Mouse (Mus musculus) hindbrain, postnatal 0 days (tissue): ENCODE data around the gene Olfr91. TPM values are rescaled to one million over a fixed set of nuclear protein-coding genes. Genes with fewer than 3 reads are reported as not detected.

Experiments
- ATAC-seq: fragments of 200-750 bp; cut with Nextera tagmentation; 2 replicates; pipeline ENCODE4 v1.8.0; 2017; ENCODE audit warnings: mild to moderate bottlenecking, moderate TSS enrichment, moderate library complexity
- DNase-seq: peaks from one replicate; pipeline ENCODE4 v3.0.0-alpha.2; 2015; ENCODE audit warnings: low spot score
- H3K27ac ChIP-seq: fragments of 300-500 bp; sonication (generic); 2 replicates; pipeline ENCODE4 v1.5.1; 2014; ENCODE audit warnings: mild to moderate bottlenecking
- H3K27me3 ChIP-seq: fragments of 300-500 bp; sonication (generic); 2 replicates; pipeline ENCODE4 v1.6.1; 2014; ENCODE audit warnings: low read length, mixed read lengths; ENCODE audit not compliant: insufficient read depth
- H3K36me3 ChIP-seq: fragments of 300-500 bp; sonication (generic); 2 replicates; pipeline ENCODE4 v1.6.1; 2014; ENCODE audit warnings: low read length, mixed read lengths; ENCODE audit not compliant: insufficient read depth
- H3K4me1 ChIP-seq: fragments of 300-500 bp; sonication (generic); 2 replicates; pipeline ENCODE4 v1.6.1; 2014; ENCODE audit warnings: antibody characterized with exemption, low read length, mixed read lengths; ENCODE audit not compliant: insufficient read depth
- H3K4me2 ChIP-seq: fragments of 300-500 bp; sonication (generic); 2 replicates; pipeline ENCODE4 v1.6.1; 2014; ENCODE audit warnings: low read depth, mild to moderate bottlenecking, low read length, moderate library complexity, mixed read lengths
- H3K4me3 ChIP-seq: fragments of 300-500 bp; sonication (generic); 2 replicates; pipeline ENCODE4 v1.5.1; 2014; ENCODE audit warnings: low read length
- H3K9ac ChIP-seq: fragments of 300-500 bp; sonication (generic); replicated peaks from 2 replicates; pipeline ENCODE4 v1.6.1; 2014; ENCODE audit warnings: mild to moderate bottlenecking, low read length, moderate library complexity, mixed read lengths
- H3K9me3 ChIP-seq: fragments of 300-500 bp; sonication (generic); 2 replicates; pipeline ENCODE4 v1.6.1; 2016; ENCODE audit warnings: low read length, mixed read lengths
- CTCF ChIP-seq: IDR thresholded peaks from 2 replicates; pipeline ENCODE4 v1.5.1; 2016; ENCODE audit warnings: antibody characterized with exemption, control low read depth, low read depth
- WGBS: fragments of 180-500 bp; shearing (Covaris S2); extraction: QIAGEN DNeasy Blood & Tissue Kit; methylation state at CpG from one replicate; pipeline ENCODE4 v1.1.7; 2014; 5-methylcytosine and 5-hydroxymethylcytosine counted together
- polyA plus RNA-seq: library from polyadenylated mRNA; unstranded; fragments of >200 nt; fragmentation: Nextera tagmentation; extraction: Ambion mirVana; gene quantifications from 2 replicates; pipeline ENCODE4 v1.2.1, GENCODE M21; 2015
- total RNA-seq: library from RNA; depleted of rRNA; stranded (reverse); fragments of >200 nt; gene quantifications from 2 replicates; pipeline ENCODE4 v1.2.3, GENCODE M21; 2014

Gene Olfr91
- total and polyA plus RNA-seq, 2 experiments from 2014 or later: not detected

DNA sequence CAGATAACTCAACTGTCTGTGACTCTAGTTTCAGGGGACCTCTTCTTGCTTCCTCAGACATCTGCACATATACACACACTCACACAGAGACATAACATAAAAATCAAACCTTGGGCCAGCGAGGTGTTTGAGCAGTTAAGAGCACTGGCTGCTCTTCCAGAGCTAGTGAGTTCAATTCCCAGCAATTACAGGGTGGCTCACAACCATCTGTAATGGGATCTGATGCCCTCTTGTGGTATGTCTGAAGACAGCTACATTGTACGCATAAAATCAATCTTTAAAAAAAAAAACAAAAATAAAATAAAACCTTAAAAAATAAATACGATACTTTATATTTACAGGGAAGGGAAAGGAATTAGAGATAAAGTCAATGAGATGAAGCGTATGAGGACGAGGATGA is 13.4 kb downstream of the Olfr91 start:
- DNase-seq (no peak), ATAC-seq (no peak)
- Histone ChIP-seq H3K4me1 (no peaks in the 10 kb centered on the region; the same call in 1 of the 2 replicates), H3K27ac (no peak overlapping the region), H3K4me3 (no peak overlapping the region), H3K9ac (no peak overlapping the region), H3K9me3 (no peaks in the 10 kb centered on the region), H3K27me3 (no peaks in the 10 kb centered on the region), H3K4me2 (no peak overlapping the region), H3K36me3 (no peaks in the 10 kb centered on the region)
- peak; percentile 59 for TF ChIP-seq CTCF
- 63% methylated on average over 5 of the region's 5 CpGs for WGBS

DNA sequence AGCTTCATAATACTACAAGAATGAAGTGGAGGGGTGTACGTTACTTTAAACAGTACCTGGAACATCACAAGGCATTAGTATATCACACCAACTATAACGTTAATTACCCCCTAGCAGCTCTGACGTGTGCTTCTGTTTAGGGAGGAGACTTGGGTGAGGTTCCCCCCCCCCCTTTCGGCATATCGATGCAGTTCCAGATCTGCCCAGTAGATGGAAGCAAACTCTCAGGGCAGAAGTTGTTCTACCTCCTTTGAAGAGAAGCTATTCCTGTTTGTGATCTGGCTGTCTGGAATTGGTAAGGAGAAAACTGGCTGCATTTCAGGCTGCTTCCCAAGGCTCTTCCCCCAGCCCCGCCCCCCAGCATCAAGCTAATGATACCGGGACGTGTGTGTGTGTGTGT is 14.8 kb downstream of the Olfr91 start:
- peak; percentile 92 for TF ChIP-seq CTCF
- no peaks in the 10 kb centered on the region for H3K27me3 ChIP-seq
- H3K27ac ChIP-seq: no peak overlapping the region
- ATAC-seq (peak; percentile 73), DNase-seq (peak; percentile 87)
- H3K9ac ChIP-seq: no peak overlapping the region
- 5% methylated on average over 8 of the region's 8 CpGs for WGBS
- no peaks in the 10 kb centered on the region; the same call in none of the 2 replicates for H3K4me1 ChIP-seq
- H3K4me3 ChIP-seq: no peak overlapping the region
- H3K9me3 ChIP-seq: no peaks in the 10 kb centered on the region
- no peaks in the 10 kb centered on the region for H3K36me3 ChIP-seq
- no peak overlapping the region for H3K4me2 ChIP-seq

DNA sequence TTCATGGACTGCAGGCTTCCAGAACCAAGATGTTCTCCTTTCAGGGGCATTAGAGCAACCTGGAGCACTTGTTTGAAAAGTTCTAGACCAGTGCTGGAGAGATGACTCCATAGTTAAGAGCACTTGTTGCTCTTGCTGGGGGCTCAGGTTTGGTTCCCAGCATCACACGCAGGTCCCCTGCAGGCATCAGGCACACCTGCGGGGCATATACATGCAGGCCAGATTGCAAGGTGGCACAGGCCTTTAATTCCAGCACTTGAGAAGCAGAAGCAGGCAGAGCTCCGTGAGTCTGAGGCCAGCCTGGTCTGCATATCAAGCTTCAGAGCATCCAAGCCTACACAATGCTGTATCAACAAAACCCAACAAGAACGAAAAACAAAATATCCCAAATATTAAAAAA is 16.4 kb downstream of the Olfr91 start:
- Histone ChIP-seq H3K9ac (no peak overlapping the region), H3K9me3 (no peaks in the 10 kb centered on the region), H3K4me3 (no peak overlapping the region), H3K36me3 (peaks cover under 1% of the 10 kb centered on the region; the same call in 1 of the 2 replicates), H3K27me3 (no peaks in the 10 kb centered on the region), H3K4me2 (no peak overlapping the region), H3K27ac (no peak overlapping the region), H3K4me1 (no peaks in the 10 kb centered on the region; the same call in none of the 2 replicates)
- ATAC-seq (peak; percentile 3; the same call in 1 of the 2 replicates), DNase-seq (no peak)
- WGBS: 86% methylated on average over 4 of the region's 4 CpGs
- TF ChIP-seq CTCF: no peak

DNA sequence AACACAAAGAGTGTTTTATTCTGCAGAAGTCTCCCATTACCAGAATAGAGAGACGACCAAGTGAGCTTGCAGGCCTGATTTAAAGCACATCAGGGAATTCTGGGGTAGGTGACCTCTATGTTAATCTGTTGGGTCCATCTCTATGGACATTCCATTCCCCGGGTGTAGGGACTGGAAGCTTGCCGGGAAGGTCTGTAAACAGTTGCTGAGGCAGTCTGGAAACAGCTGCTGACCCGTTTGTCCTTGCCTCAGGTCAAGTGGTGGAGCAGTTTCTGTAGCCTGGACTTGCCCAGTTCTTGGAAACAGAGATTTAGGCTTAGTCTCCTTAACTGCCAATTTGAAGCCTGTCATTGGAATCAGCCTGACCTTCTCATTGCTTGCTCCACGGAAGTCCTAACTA is 18.0 kb downstream of the Olfr91 start:
- no peaks in the 10 kb centered on the region for H3K9me3 ChIP-seq
- DNase-seq: no peak
- H3K9ac ChIP-seq: no peak overlapping the region
- peaks cover 7% of the 10 kb centered on the region for H3K36me3 ChIP-seq
- WGBS: 27% methylated on average over 5 of the region's 5 CpGs
- no peak for TF ChIP-seq CTCF
- H3K4me1 ChIP-seq: no peaks in the 10 kb centered on the region; the same call in none of the 2 replicates
- H3K27me3 ChIP-seq: no peaks in the 10 kb centered on the region
- no peak overlapping the region for H3K27ac ChIP-seq
- no peak for ATAC-seq
- no peak overlapping the region for H3K4me3 ChIP-seq
- no peak overlapping the region for H3K4me2 ChIP-seq

DNA sequence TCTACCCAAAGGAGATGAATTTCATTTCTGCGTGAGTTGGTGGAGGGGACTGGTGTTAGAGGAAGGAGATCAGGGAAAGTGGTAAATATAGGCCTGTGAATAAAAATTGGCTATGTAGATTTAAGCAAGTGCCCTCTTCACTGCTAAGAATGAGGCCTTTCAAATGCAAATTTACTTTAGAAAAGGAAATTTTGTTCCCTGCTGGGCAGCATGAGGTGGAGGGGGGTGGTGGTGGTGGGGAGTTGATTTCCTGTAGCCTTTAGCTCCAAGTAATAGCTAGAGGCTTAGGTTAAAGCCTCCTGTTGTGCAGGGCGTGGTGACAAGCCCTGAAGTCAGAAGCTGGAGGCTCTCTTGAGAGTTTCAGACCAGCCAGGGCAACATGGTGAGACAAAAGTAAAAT is 19.1 kb downstream of the Olfr91 start:
- no peak overlapping the region; the same call in 1 of the 2 replicates for H3K27ac ChIP-seq
- H3K4me3 ChIP-seq: no peak overlapping the region
- no peak for DNase-seq
- H3K27me3 ChIP-seq: no peaks in the 10 kb centered on the region
- peaks cover 18% of the 10 kb centered on the region for H3K36me3 ChIP-seq
- no peak for TF ChIP-seq CTCF
- no peaks in the 10 kb centered on the region for H3K9me3 ChIP-seq
- no peak overlapping the region for H3K4me2 ChIP-seq
- 8% methylated on average over 2 of the region's 2 CpGs for WGBS
- no peak overlapping the region for H3K9ac ChIP-seq
- H3K4me1 ChIP-seq: no peaks in the 10 kb centered on the region; the same call in none of the 2 replicates
- ATAC-seq: peak; percentile 30; the same call in 1 of the 2 replicates

DNA sequence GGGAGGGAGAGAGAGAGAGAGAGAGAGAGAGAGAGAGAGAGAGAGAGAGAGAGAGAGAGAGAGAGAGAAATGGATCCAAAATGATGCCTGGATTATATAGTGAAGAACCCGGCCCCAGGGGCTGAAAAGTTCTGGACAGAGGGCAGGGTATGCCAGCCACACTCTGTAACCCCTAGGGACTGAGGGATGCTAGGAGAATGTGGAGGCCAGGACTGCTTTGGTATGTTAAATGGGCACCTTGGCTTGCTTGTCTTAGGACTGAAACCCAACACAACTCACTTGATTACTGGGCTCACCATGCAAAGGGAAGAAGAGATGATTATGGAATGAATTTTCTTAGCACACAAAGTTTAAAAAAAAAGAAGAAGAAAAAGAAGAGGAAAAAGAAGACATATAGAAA is 19.9 kb downstream of the Olfr91 start:
- no peak overlapping the region for H3K4me2 ChIP-seq
- no peaks in the 10 kb centered on the region for H3K27me3 ChIP-seq
- 24% methylated on average over 1 of the region's 1 CpGs for WGBS
- H3K9me3 ChIP-seq: no peaks in the 10 kb centered on the region
- H3K4me3 ChIP-seq: no peak overlapping the region
- H3K9ac ChIP-seq: no peak overlapping the region
- TF ChIP-seq CTCF: no peak
- no peak for DNase-seq
- ATAC-seq: no peak
- no peaks in the 10 kb centered on the region; the same call in none of the 2 replicates for H3K4me1 ChIP-seq
- H3K27ac ChIP-seq: no peak overlapping the region
- H3K36me3 ChIP-seq: peaks cover 26% of the 10 kb centered on the region

DNA sequence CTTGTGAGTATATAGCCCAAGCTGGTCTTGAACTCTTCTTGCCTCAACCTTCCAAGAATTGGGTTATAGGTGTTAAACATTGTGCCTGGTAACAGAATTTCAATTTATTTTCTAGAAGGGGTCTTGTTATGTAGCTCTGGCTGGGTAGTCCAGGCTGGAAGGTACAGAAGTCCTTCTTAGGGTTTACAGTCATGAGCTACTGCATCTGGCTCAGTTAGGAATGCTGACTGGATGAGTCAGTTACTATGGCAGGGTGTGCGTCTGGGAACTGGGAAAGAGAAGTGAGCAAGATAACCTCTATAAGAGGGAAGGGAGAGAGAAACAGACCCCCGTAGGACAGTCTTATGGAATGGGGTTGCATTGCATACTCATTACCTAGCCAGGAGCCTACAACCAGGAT is 22.3 kb downstream of the Olfr91 start:
- no peak for TF ChIP-seq CTCF
- Histone ChIP-seq H3K9ac (no peak overlapping the region), H3K9me3 (no peaks in the 10 kb centered on the region), H3K36me3 (peaks cover 48% of the 10 kb centered on the region), H3K4me1 (no peaks in the 10 kb centered on the region; the same call in none of the 2 replicates), H3K27me3 (no peaks in the 10 kb centered on the region), H3K4me2 (no peak overlapping the region), H3K4me3 (no peak overlapping the region), H3K27ac (no peak overlapping the region)
- WGBS: 88% methylated on average over 2 of the region's 2 CpGs
- ATAC-seq (no peak), DNase-seq (no peak)
